In the genomic region with DNA sequence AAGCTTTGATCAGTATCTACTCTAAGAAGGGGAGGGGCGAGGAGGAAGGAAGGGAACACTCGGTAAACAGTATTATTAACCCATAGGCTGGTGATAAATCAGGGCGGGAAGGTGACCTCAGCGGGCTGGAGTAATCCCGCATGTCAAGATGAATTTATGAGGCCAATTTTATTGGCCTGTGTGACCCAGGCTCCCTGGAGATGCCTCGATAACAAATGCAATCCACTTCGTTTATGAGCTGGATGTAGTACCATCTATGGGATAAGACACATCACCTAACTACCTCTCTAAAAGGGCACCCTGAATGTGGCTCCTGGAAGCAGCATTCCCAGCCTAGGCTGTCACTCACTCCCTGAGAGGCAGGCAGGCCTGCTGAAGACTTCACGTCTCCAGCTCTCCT, we compare ENCODE assay signal across 17 mouse cellular contexts.
A peak's percentile ranks its signal among the peaks of the same experiment; 100 is the strongest.
DNase-seq lines count a peak whose midpoint lies in the region; ATAC-seq and TF ChIP-seq lines count a peak whose summit lies in the region.
"Had no signal": no experiment of that assay in that cellular context is flagged by ENCODE, and none has a peak within 500 bp of the region (broad histone marks: within the 10 kb centered on the region; RNA-seq: fewer than 3 reads in every experiment).

No protein-coding gene starts in this region.

- no peak for DNase-seq in kidney, postnatal 0 days (ENCODE audit: low spot score)
- DNase-seq in kidney, postnatal 36 days: no peak
- peak; percentile 7 for DNase-seq in yolk sac, embryonic 10.5 days (ENCODE audit: low spot score)
- no peak for DNase-seq in heart, embryonic 10.5 days (ENCODE audit: low spot score)
- DNase-seq in midbrain, postnatal 0 days (ENCODE audit: low spot score): no peak
- DNase-seq: adrenal gland, adult 8-10 months; cerebellum, adult 9-11 months; gastrocnemius, postnatal 25 days; lung, postnatal 14 days; right cerebral cortex, postnatal 14 days; thymus, adult 2 months had no signal

- peaks cover 5% of the 10 kb centered on the region; the same call in 1 of the 2 replicates for H3K27me3 ChIP-seq in kidney, postnatal 0 days (ENCODE audit: insufficient read depth, low read length)
- H3K27me3 ChIP-seq in intestine, embryonic 15.5 days (replicated peaks): no peaks in the 10 kb centered on the region
- no peaks in the 10 kb centered on the region for H3K27me3 ChIP-seq in neural tube, embryonic 12.5 days (replicated peaks)
- peaks cover 13% of the 10 kb centered on the region for H3K27me3 ChIP-seq in heart, embryonic 10.5 days (ENCODE audit: insufficient read depth, poor library complexity, severe bottlenecking)
- H3K27me3 ChIP-seq in midbrain, postnatal 0 days (ENCODE audit: insufficient read depth, low read length): no peaks in the 10 kb centered on the region
- H3K27me3 ChIP-seq: embryonic facial prominence, embryonic 12.5 days had no signal

- H3K9ac ChIP-seq in kidney, postnatal 0 days (ENCODE audit: low read depth, low read length): no peak overlapping the region
- no peak overlapping the region for H3K9ac ChIP-seq in intestine, embryonic 15.5 days
- H3K9ac ChIP-seq in neural tube, embryonic 12.5 days: no peak overlapping the region
- H3K9ac ChIP-seq in midbrain, postnatal 0 days (replicated peaks; ENCODE audit: low read length, poor library complexity, severe bottlenecking): no peak overlapping the region
- H3K9ac ChIP-seq: embryonic facial prominence, embryonic 12.5 days; limb, embryonic 13.5 days had no signal

- ATAC-seq in kidney, postnatal 0 days (replicated peaks; ENCODE audit: low FRiP score, low read depth): peak; percentile 29; the same call in 1 of the 2 replicates
- peak; percentile 93 for ATAC-seq in intestine, embryonic 15.5 days
- ATAC-seq in neural tube, embryonic 12.5 days (ENCODE audit: low FRiP score, low read depth): peak; percentile 48; the same call in 1 of the 2 replicates
- no peak for ATAC-seq in midbrain, postnatal 0 days (ENCODE audit: low FRiP score)
- ATAC-seq: inflammation-experienced regulatory T-cells, adult 6 months had no signal

- WGBS in kidney, postnatal 0 days: 5% methylated on average over 8 of the region's 8 CpGs
- WGBS in intestine, embryonic 15.5 days: 12% methylated on average over 8 of the region's 8 CpGs
- 10% methylated on average over 8 of the region's 8 CpGs for WGBS in neural tube, embryonic 12.5 days
- 67% methylated on average over 8 of the region's 8 CpGs for WGBS in heart, embryonic 10.5 days
- WGBS in midbrain, postnatal 0 days: 79% methylated on average over 8 of the region's 8 CpGs

- TF ChIP-seq CTCF in kidney, postnatal 0 days (IDR thresholded peaks at IDR 0.05; ENCODE audit: low read depth): no peak
- TF ChIP-seq CTCF in midbrain, postnatal 0 days (IDR thresholded peaks at IDR 0.05): no peak

- H3K36me3 ChIP-seq in kidney, postnatal 0 days (ENCODE audit: insufficient read depth, low read length): no peaks in the 10 kb centered on the region
- no peaks in the 10 kb centered on the region for H3K36me3 ChIP-seq in intestine, embryonic 15.5 days
- no peaks in the 10 kb centered on the region for H3K36me3 ChIP-seq in neural tube, embryonic 12.5 days
- H3K36me3 ChIP-seq in heart, embryonic 10.5 days: no peaks in the 10 kb centered on the region
- no peaks in the 10 kb centered on the region for H3K36me3 ChIP-seq in midbrain, postnatal 0 days (ENCODE audit: insufficient read depth, low read length)
- H3K36me3 ChIP-seq: embryonic facial prominence, embryonic 12.5 days; limb, embryonic 13.5 days had no signal

- no peak overlapping the region for H3K4me3 ChIP-seq in kidney, postnatal 0 days (replicated peaks; ENCODE audit: low read depth, low read length)
- no peak overlapping the region for H3K4me3 ChIP-seq in intestine, embryonic 15.5 days (replicated peaks)
- H3K4me3 ChIP-seq in neural tube, embryonic 12.5 days: no peak overlapping the region
- no peak overlapping the region for H3K4me3 ChIP-seq in heart, embryonic 10.5 days
- H3K4me3 ChIP-seq in midbrain, postnatal 0 days (ENCODE audit: low read depth, low read length): no peak overlapping the region
- H3K4me3 ChIP-seq: embryonic facial prominence, embryonic 12.5 days; left cerebral cortex, adult 2 months; limb, embryonic 13.5 days had no signal

- no peaks in the 10 kb centered on the region for H3K9me3 ChIP-seq in kidney, postnatal 0 days (replicated peaks; ENCODE audit: low read length)
- H3K9me3 ChIP-seq in intestine, embryonic 15.5 days: no peaks in the 10 kb centered on the region
- H3K9me3 ChIP-seq in neural tube, embryonic 12.5 days: no peaks in the 10 kb centered on the region
- H3K9me3 ChIP-seq in heart, embryonic 10.5 days: no peaks in the 10 kb centered on the region
- no peaks in the 10 kb centered on the region for H3K9me3 ChIP-seq in midbrain, postnatal 0 days (ENCODE audit: low read length)
- H3K9me3 ChIP-seq: embryonic facial prominence, embryonic 12.5 days; limb, embryonic 13.5 days had no signal

- H3K27ac ChIP-seq in kidney, postnatal 0 days: no peak overlapping the region
- H3K27ac ChIP-seq in intestine, embryonic 15.5 days: peak overlapping the region; percentile 34; the same call in 1 of the 2 replicates
- H3K27ac ChIP-seq in neural tube, embryonic 12.5 days: no peak overlapping the region
- no peak overlapping the region for H3K27ac ChIP-seq in heart, embryonic 10.5 days
- H3K27ac ChIP-seq in midbrain, postnatal 0 days (ENCODE audit: low read depth, low read length): no peak overlapping the region
- H3K27ac ChIP-seq: embryonic facial prominence, embryonic 12.5 days; left cerebral cortex, adult 2 months; limb, embryonic 13.5 days had no signal

- no peak overlapping the region for H3K4me2 ChIP-seq in kidney, postnatal 0 days (ENCODE audit: low read length)
- peak overlapping the region; percentile 34 for H3K4me2 ChIP-seq in intestine, embryonic 15.5 days (replicated peaks)
- no peak overlapping the region for H3K4me2 ChIP-seq in neural tube, embryonic 12.5 days (replicated peaks)
- H3K4me2 ChIP-seq in midbrain, postnatal 0 days (ENCODE audit: low read depth, low read length, poor library complexity, severe bottlenecking): no peak overlapping the region
- H3K4me2 ChIP-seq: embryonic facial prominence, embryonic 12.5 days; limb, embryonic 13.5 days had no signal

- no peaks in the 10 kb centered on the region for H3K4me1 ChIP-seq in kidney, postnatal 0 days (replicated peaks; ENCODE audit: insufficient read depth, low read length)
- H3K4me1 ChIP-seq in intestine, embryonic 15.5 days (replicated peaks): peaks cover 6% of the 10 kb centered on the region; the same call in 1 of the 2 replicates
- peaks cover 12% of the 10 kb centered on the region; the same call in 1 of the 2 replicates for H3K4me1 ChIP-seq in neural tube, embryonic 12.5 days
- 0 out of 2 replicates have a peak, but pooled peaks cover 5% of the 10 kb centered on the region for H3K4me1 ChIP-seq in heart, embryonic 10.5 days
- no peaks in the 10 kb centered on the region for H3K4me1 ChIP-seq in midbrain, postnatal 0 days (ENCODE audit: insufficient read depth, low read length)
- H3K4me1 ChIP-seq: embryonic facial prominence, embryonic 12.5 days had no signal
